Mouse (Mus musculus): Measurements from ENCODE around the gene Tmem108. TPM values are rescaled to one million over a fixed set of nuclear protein-coding genes. Genes with fewer than 3 reads are reported as not detected.

The Tmem108 gene
- polyA plus RNA-seq, 1 experiment from 2014 or later, result 12.0 TPM

Other genes with a start within 250 kb of the Tmem108 start
- 3.3 and 3.5 TPM in 2 replicates for gene Nphp3, start 240.7 kb upstream of the Tmem108 start, polyA plus RNA-seq (2014; fragmentation: Nextera tagmentation; extraction: Ambion mirVana)